Mouse (Mus musculus): ENCODE data around the gene Ypel1.

- TF ChIP-seq CTCF (IDR thresholded peaks at IDR 0.05; ENCODE audit: insufficient read depth, low read length) (no peak), POLR2A (IDR thresholded peaks at IDR 0.05; ENCODE audit: borderline replicate concordance, extremely low read depth, low read depth, low read length) (no peak)
These were observed 8.6 kb downstream of the Ypel1 start for GRCm38 (mm10) chr16:17078101-17078500.
